Mouse (Mus musculus): ENCODE measurements around the gene Gm7945.
"Not testable (repeated sequence)": the region's sequence is repeated elsewhere in the genome, so short reads cannot be mapped to it uniquely, and the experiment has no call there.

Gene Gm7945

GRCm38 (mm10) chr14:41386279-41386678, at the start of gene Gm7945:
Gene Gm7945 (minus strand): TSS chr14:41386379.
- DNase-seq (ENCODE audit: low read depth) = not testable (repeated sequence)

- DNase-seq (ENCODE audit: low read depth) = not testable (repeated sequence)
Observed at GRCm38 (mm10) chr14:41425393-41426075, 39.4 kb upstream of the Gm7945 start.

GRCm38 (mm10) chr14:41424694-41425093, 38.5 kb upstream of the Gm7945 start:
- not testable (repeated sequence) for DNase-seq (ENCODE audit: low read depth)

- DNase-seq (ENCODE audit: low read depth) = not testable (repeated sequence)
Observed at GRCm38 (mm10) chr14:41408181-41408580, 22.0 kb upstream of the Gm7945 start, which contains the start of gene Gm6482. Gene Gm6482 (minus strand): TSS chr14:41408281.

- not testable (repeated sequence) for DNase-seq (ENCODE audit: low read depth)
Observed at GRCm38 (mm10) chr14:41348309-41348708, 37.9 kb downstream of the Gm7945 start, which contains the start of gene Gm5798. Gene Gm5798 (plus strand): TSS chr14:41348609.
